Mouse (Mus musculus) embryo, embryonic 10 days (tissue): ENCODE results near the gene Gm47985.

Experiments used
- DNase-seq: peaks from one replicate; pipeline ENCODE4 v3.0.0-alpha.2; 2015; ENCODE audit warnings: low spot score

Gene Gm47985

GRCm38 (mm10) chr1:151222561-151223267 lies 40.4 kb downstream of the Gm47985 start:
- no peak for DNase-seq

GRCm38 (mm10) chr1:151223377-151223776 lies 41.0 kb downstream of the Gm47985 start:
- no peak for DNase-seq

- DNase-seq: no peak
Measured at GRCm38 (mm10) chr1:151224536-151224935, 42.2 kb downstream of the Gm47985 start.

GRCm38 (mm10) chr1:151227506-151227905 lies 45.2 kb downstream of the Gm47985 start:
- no peak for DNase-seq

GRCm38 (mm10) chr1:151228320-151228989 lies 46.1 kb downstream of the Gm47985 start:
- no peak for DNase-seq

- DNase-seq: no peak
Measured at GRCm38 (mm10) chr1:151232346-151232745, 50.0 kb downstream of the Gm47985 start.

- DNase-seq: no peak
Measured at GRCm38 (mm10) chr1:151233756-151234155, 51.4 kb downstream of the Gm47985 start.
